Mouse (Mus musculus) left cerebral cortex, adult 6 months (tissue): ENCODE results near the gene Hs6st1. TPM values are rescaled to one million over a fixed set of nuclear protein-coding genes. Genes with fewer than 3 reads are reported as not detected.

ENCODE experiments used
- long read RNA-seq, 2 experiments: library from polyadenylated mRNA; unstranded; transcript quantifications; one replicate each; pipeline ENCODE4 v2.0.0; 2019 to 2020
- polyA plus RNA-seq: library from polyadenylated mRNA; unstranded; fragments of <200 nt; fragmentation: Nextera tagmentation; gene quantifications from 2 replicates; pipeline ENCODE4 v1.2.3, GENCODE M21; 2021

The Hs6st1 gene
- polyA plus RNA-seq = 2.4 and 3.2 TPM in 2 replicates
- long read RNA-seq, experiment 1, partial matches to known transcripts = 0 of 9 reads
- long read RNA-seq, experiment 1, other reads (novel, unspliced or antisense) = 5 of 9 reads
- long read RNA-seq, experiment 2, partial matches to known transcripts = 0 of 8 reads
- long read RNA-seq, experiment 2, other reads (novel, unspliced or antisense) = 5 of 8 reads

DNA sequence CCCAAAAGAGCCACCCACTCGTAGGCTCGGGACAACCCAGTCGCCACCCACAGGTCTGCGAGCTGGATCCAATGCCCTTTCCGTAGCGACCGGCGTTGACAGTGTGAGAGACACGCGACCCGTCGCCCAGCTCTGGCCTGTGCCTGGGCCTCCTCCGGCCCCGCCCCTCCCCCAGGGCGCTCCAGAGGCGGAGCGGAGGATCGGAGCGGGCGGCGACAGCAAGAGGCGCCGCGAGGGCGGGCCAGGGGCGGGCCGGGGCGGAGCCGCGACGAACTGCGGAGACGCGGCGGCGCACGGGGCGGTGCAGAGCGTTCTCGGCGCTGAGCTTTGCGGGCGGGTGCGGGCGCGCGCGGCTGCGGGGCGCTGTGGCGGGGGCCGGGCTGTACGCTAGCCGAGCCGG lies at the start of gene Hs6st1:
Hs6st1 (plus strand) TSS at position 325 of the 400 bp plus-strand sequence.

Other genes with a start within 250 kb of the Hs6st1 start
- gene Uggt1, start 176.3 kb downstream of the Hs6st1 start, polyA plus RNA-seq = 5.0 TPM in 2 replicates
- 0.37 and 0.41 TPM in 2 replicates for gene Neurl3, start 206.3 kb downstream of the Hs6st1 start, polyA plus RNA-seq
- 5.3 and 6.2 TPM in 2 replicates for gene Arid5a, start 239.3 kb downstream of the Hs6st1 start, polyA plus RNA-seq